13 mouse cellular contexts compared by ENCODE assay signal in the genomic region with DNA sequence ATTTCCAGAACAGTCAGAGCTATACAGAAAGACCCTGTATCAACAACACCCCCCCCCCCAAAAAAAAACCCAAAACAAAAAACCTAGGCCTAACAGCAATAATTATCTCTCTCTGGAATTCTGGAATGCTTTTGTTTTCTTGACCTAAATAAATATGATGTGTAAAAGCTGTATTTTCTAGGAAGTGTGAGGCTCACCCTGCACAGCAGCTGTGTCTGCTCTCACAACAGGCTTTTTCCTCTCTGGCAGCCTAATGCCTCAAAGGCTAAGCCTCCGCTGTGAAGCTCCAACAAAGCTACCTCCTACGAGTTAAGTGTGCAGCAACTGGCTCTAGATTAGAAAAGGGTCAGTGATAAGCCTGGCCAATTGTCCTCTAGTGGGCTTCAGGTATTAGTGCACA.
"Had no signal": no experiment of that assay in that cellular context is flagged by ENCODE, and none has a peak within 500 bp of the region (broad histone marks: within the 10 kb centered on the region; RNA-seq: fewer than 3 reads in every experiment).

No protein-coding gene starts in this region.

- H3K36me3 ChIP-seq: intestine, embryonic 15.5 days; limb, embryonic 15.5 days; liver, embryonic 12.5 days; midbrain, embryonic 15.5 days; neural tube, embryonic 12.5 days had no signal

- DNase-seq: kidney, adult 8-10 months; kidney, postnatal 14 days; layer of hippocampus, adult 9-11 months; layer of hippocampus, postnatal 36 days; right cerebral cortex, adult 18-20 months; right cerebral cortex, postnatal 25 days; thymus, postnatal 36 days had no signal

- H3K4me2 ChIP-seq: hindbrain, embryonic 14.5 days; intestine, embryonic 15.5 days; limb, embryonic 15.5 days; liver, embryonic 12.5 days; midbrain, embryonic 15.5 days; neural tube, embryonic 12.5 days had no signal

- H3K4me3 ChIP-seq: intestine, embryonic 15.5 days; limb, embryonic 15.5 days; liver, embryonic 12.5 days; midbrain, embryonic 15.5 days; neural tube, embryonic 12.5 days had no signal

- ATAC-seq: intestine, embryonic 15.5 days; liver, embryonic 12.5 days; midbrain, embryonic 15.5 days had no signal

- H3K27ac ChIP-seq: hindbrain, embryonic 14.5 days; intestine, embryonic 15.5 days; limb, embryonic 15.5 days; liver, embryonic 12.5 days; midbrain, embryonic 15.5 days; neural tube, embryonic 12.5 days had no signal

- H3K9ac ChIP-seq: hindbrain, embryonic 14.5 days; intestine, embryonic 15.5 days; limb, embryonic 15.5 days; liver, embryonic 12.5 days; midbrain, embryonic 15.5 days; neural tube, embryonic 12.5 days had no signal

- H3K27me3 ChIP-seq: intestine, embryonic 15.5 days; limb, embryonic 15.5 days; midbrain, embryonic 15.5 days; neural tube, embryonic 12.5 days had no signal

- H3K9me3 ChIP-seq: intestine, embryonic 15.5 days; limb, embryonic 15.5 days; liver, embryonic 12.5 days; midbrain, embryonic 15.5 days; neural tube, embryonic 12.5 days had no signal
